Mouse (Mus musculus) cortical plate, adult 2 months (tissue): ENCODE results near the gene Ppp6r2. TPM values are rescaled to one million over a fixed set of nuclear protein-coding genes. Genes with fewer than 3 reads are reported as not detected.

Source experiments
- H3K27ac ChIP-seq: fragments of 200-500 bp; 2 replicates; pipeline ENCODE4 v1.5.1; 2012; ENCODE audit warnings: low read length, control low read depth, inconsistent platforms; ENCODE audit not compliant: insufficient read depth
- H3K4me1 ChIP-seq: fragments of 200-500 bp; 2 replicates; pipeline ENCODE4 v1.6.1; 2011; ENCODE audit warnings: low read length; ENCODE audit not compliant: control insufficient read depth, insufficient read depth
- H3K4me3 ChIP-seq: fragments of 200-500 bp; 2 replicates; pipeline ENCODE4 v1.5.1; 2011; ENCODE audit warnings: mild to moderate bottlenecking, low read length, control low read depth; ENCODE audit not compliant: insufficient read depth
- CTCF ChIP-seq: fragments of 200-500 bp; IDR thresholded peaks from 2 replicates; pipeline ENCODE4 v1.5.1; 2011; ENCODE audit warnings: mild to moderate bottlenecking, control low read depth, low read length; ENCODE audit not compliant: insufficient read depth; ENCODE audit errors: extremely low read depth
- POLR2A ChIP-seq: fragments of 200-500 bp; IDR thresholded peaks from 2 replicates; pipeline ENCODE4 v1.6.1; 2011; ENCODE audit warnings: mild to moderate bottlenecking, low read length, control low read depth; ENCODE audit not compliant: insufficient read depth; ENCODE audit errors: extremely low read depth
- polyA plus RNA-seq: library from polyadenylated mRNA; depleted of rRNA; stranded (reverse); fragments of >200 nt; gene quantifications from 2 replicates; pipeline ENCODE4 v1.2.3, GENCODE M21; 2012

The Ppp6r2 gene
- polyA plus RNA-seq, 1 experiment = 119 TPM

- Histone ChIP-seq H3K4me3 (no peak overlapping the region), H3K4me1 (no peaks in the 10 kb centered on the region; the same call in 1 of the 2 replicates), H3K27ac (no peak overlapping the region)
- TF ChIP-seq CTCF (no peak), POLR2A (no peak)
These were observed 44.0 kb downstream of the Ppp6r2 start for GRCm38 (mm10) chr15:89255330-89255729.

DNA sequence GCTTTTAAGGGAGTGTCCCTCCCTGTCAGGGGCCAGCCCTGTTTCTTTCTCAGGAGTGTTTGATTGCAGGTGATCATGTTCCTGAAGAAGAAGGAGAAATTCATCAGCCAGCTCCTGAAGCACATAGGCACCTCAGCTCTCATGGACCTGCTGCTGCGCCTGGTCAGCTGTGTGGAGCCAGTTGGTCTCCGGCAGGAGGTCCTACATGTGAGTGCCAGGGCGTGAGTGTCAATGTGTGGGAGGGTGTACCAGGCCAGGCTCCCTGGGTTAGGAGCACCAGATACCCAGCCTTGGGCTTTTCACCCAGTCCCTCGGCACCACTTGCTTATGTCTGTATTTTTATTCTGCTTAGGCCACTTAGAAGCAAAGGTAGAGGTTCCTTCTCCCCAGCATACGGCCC lies 47.6 kb downstream of the Ppp6r2 start:
- Histone ChIP-seq H3K4me3 (no peak overlapping the region), H3K4me1 (no peaks in the 10 kb centered on the region; the same call in 1 of the 2 replicates), H3K27ac (no peak overlapping the region)
- TF ChIP-seq POLR2A = no peak
- no peak for TF ChIP-seq CTCF

DNA sequence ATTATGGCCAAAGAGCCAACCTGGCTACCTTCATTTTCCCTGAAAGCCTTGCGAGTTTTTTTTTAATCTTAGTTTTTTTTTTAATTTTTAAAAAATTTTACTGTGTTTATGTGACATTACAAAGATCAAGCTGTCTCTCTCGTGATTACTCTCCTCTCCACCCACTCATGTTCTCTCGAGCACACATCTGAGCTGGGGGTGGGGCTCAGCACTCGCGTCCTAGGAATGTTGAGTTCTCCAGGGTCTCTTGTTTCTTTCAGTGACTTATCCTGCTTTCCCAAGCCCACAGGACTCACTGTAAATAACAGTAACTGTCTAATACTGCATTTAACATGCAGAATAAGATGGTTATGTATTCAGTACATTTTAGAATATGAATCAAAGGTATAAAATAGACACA lies 53.1 kb downstream of the Ppp6r2 start:
- H3K4me3 ChIP-seq = no peak overlapping the region
- no peak for TF ChIP-seq POLR2A
- no peak for TF ChIP-seq CTCF
- no peaks in the 10 kb centered on the region for H3K4me1 ChIP-seq
- H3K27ac ChIP-seq = no peak overlapping the region

DNA sequence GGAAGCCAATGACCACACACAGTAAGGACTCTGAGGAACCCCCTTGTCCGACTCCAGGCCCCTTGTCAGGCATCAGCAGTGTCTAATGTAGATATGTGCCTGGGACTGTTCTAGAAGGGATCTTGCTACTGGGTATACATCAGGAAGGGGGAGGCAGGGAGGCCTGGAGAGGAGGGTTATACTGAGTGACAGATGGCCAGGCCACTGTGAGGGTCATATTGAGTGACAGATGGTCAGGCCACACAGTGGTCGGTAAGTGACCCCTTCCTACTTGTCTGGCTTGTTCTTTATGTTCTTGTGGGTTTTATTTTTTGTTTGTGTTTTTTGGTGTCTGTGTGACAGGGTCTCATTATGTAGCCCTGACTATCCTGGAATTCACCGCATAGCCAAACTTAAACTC lies 64.1 kb downstream of the Ppp6r2 start:
- Histone ChIP-seq H3K27ac (no peak overlapping the region), H3K4me3 (no peak overlapping the region)
- TF ChIP-seq POLR2A (no peak), CTCF (no peak)

GRCm38 (mm10) chr15:89277366-89277765 lies 66.0 kb downstream of the Ppp6r2 start:
- H3K4me3 ChIP-seq = no peak overlapping the region
- TF ChIP-seq CTCF (no peak), POLR2A (no peak)
- no peaks in the 10 kb centered on the region for H3K4me1 ChIP-seq
- H3K27ac ChIP-seq = no peak overlapping the region

More for the DNA sequence above, 64.1 kb downstream of the Ppp6r2 start:
- no peaks in the 10 kb centered on the region for H3K4me1 ChIP-seq

- Histone ChIP-seq H3K4me3 (no peak overlapping the region), H3K27ac (no peak overlapping the region), H3K4me1 (peaks cover 2% of the 10 kb centered on the region; the same call in 1 of the 2 replicates)
- TF ChIP-seq POLR2A = no peak
- no peak for TF ChIP-seq CTCF
These were observed 71.2 kb downstream of the Ppp6r2 start for GRCm38 (mm10) chr15:89282546-89282945.

DNA sequence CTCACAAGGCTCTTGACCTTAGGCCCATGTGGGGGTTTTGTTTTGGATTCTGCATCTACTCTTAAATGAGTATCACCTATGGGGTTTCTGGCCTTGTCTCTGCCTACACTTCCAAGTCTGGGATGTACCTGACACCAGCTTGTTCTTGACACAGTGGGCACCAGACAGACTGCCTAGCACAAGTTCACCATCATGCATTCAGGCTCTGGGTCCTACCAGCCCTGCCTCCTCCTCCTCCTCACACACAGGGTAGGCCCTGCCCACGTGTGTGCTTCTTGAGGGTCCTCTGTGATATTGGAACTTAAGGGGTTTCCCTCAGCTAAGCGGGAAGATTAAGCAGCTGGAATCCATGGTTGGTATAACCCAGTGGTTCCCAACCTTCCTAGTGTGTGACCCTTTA lies 72.7 kb downstream of the Ppp6r2 start:
- TF ChIP-seq CTCF = no peak
- no peak for TF ChIP-seq POLR2A
- no peak overlapping the region for H3K27ac ChIP-seq
- H3K4me1 ChIP-seq = peaks cover 2% of the 10 kb centered on the region; the same call in 1 of the 2 replicates
- H3K4me3 ChIP-seq = no peak overlapping the region

DNA sequence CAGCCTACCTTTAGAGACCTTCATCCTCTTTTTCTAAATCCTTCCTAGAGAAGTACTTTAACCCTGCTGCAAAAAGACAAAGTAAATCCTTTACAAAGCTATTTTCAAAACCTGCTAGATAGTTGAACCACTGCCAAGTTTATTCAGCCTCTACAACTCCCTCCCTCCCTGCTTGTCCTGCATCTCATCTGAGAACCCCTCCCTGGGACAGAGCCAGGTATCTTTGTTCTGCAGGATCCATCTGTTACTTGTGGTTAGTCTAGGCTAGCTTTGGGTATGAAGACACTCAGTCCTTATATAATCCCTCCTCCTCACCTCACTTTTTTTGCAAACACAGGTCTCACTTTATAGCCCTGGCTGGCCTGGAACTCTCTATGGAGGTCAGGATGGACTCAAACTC lies 73.7 kb downstream of the Ppp6r2 start:
- Histone ChIP-seq H3K4me1 (peaks cover 2% of the 10 kb centered on the region; the same call in 1 of the 2 replicates), H3K4me3 (no peak overlapping the region), H3K27ac (peak overlapping the region; percentile 82)
- no peak for TF ChIP-seq CTCF
- no peak for TF ChIP-seq POLR2A

GRCm38 (mm10) chr15:89285478-89285877 lies 74.1 kb downstream of the Ppp6r2 start:
- H3K4me3 ChIP-seq = no peak overlapping the region
- H3K27ac ChIP-seq = peak overlapping the region; percentile 82
- peaks cover 2% of the 10 kb centered on the region; the same call in 1 of the 2 replicates for H3K4me1 ChIP-seq
- TF ChIP-seq CTCF (no peak), POLR2A (0 out of 2 replicates have a peak, but pooled peaks have one; percentile 13)

GRCm38 (mm10) chr15:89286114-89286513 lies 74.8 kb downstream of the Ppp6r2 start:
- TF ChIP-seq CTCF (no peak), POLR2A (0 out of 2 replicates have a peak, but pooled peaks have one; percentile 13)
- Histone ChIP-seq H3K4me1 (peaks cover 2% of the 10 kb centered on the region; the same call in 1 of the 2 replicates), H3K4me3 (no peak overlapping the region), H3K27ac (0 out of 2 replicates have a peak overlapping the region, but pooled peaks have one; percentile 82)
